Mouse (Mus musculus) gastrocnemius, adult 18-20 months (tissue): Measurements from ENCODE around the gene Olfr1252. TPM values are rescaled to one million over a fixed set of nuclear protein-coding genes. Genes with fewer than 3 reads are reported as not detected.

Source experiments
- DNase-seq: peaks from one replicate; pipeline ENCODE4 v3.0.0; 2021; ENCODE audit warnings: low spot score
- long read RNA-seq, 2 experiments: library from polyadenylated mRNA; stranded (forward); transcript quantifications; one replicate each; pipeline ENCODE4 v2.0.0; 2021
- total RNA-seq, 2 experiments: library from RNA; stranded (reverse); gene quantifications; 2 replicates each; pipeline ENCODE4 v1.2.3; 2021

Gene Olfr1252
- not detected for total RNA-seq
- long read RNA-seq, experiment 1: 0 reads
- long read RNA-seq, experiment 2: 0 reads

DNA sequence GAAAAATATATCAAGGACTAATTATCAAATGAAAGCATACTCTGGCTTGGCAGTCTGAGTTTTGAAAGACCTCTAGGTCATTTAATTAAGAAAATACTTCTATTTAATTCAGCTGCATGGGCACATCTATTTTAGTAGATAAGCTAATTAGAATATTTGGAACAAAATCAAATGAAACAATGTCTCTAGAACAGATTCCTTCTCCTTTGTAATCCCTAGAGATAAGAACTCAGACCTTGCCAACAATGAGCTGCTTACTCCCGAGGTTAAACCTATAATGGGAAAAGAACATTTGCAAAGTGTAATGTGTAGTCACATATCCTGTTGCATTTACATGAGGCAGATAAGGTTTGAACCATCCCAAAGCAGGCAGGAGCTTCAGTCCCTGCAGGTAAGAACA, at the start of gene Olfr1252:
Gene Olfr1252 (minus strand): TSS at position 101 of the 400 bp plus-strand sequence.
- no peak for DNase-seq

DNA sequence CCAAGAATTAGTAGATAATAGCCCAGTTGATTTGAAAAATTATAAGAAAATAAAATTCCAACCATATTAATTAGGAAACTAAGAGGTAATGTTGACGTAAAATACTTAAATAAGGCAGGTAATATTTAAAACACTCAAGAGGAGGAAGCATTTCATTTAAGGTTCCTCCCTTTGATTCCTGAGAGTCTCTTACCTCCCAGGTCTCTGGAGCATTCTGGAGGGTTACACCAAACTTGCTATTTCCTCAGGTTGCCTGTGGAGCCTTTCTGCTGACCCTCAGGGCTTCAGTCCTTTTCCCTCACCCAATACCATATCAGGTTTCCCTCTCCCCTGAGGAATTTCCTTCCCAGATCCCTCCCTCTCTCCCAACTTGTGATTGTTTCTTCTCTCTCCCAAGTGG, 32.2 kb upstream of the Olfr1252 start, which contains the start of gene Olfr1253:
Gene Olfr1253 (minus strand): TSS at position 101 of the 400 bp plus-strand sequence.
- no peak for DNase-seq

DNA sequence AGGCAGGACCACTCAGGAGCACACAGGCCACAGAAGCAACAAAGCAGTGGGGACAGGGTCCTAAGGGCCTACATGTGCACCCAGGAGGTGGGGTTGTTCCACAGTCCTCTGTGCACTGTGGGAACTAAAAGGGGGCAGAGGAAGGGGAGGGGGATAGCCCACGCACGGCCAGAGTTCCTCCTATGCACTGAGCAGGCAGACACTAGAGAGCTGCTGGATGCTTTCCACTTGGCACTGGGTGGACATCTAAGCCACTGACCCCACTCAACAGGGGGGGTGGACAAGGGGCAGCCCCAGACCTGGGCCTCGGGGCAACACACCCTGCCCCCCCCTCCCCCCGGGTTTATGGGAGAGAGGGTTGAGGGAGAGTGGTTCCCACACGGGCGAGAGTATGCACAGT, 32.8 kb downstream of the Olfr1252 start:
- DNase-seq: no peak

DNA sequence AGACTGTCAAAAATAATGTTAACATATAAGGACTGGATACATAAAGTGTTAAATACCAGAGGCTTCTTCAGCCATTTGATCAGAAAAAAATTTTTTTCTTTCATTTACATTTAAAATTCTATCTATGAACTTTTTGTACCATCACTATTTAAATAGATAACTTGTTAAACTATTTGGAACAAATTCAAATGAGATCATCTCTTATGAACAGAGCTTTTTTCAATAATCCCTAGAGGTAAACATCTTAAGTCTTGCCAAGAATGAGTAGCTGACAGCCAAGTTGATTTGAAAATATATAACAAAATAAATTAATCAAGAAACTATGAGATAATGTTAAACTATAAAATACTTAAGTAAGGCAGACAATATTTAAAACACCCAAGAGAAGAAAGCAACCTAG, 53.0 kb downstream of the Olfr1252 start, which contains the start of gene Olfr1251:
Gene Olfr1251 (minus strand): TSS at position 101 of the 400 bp plus-strand sequence.
- DNase-seq: no peak

Other genes starting within 250 kb of the Olfr1252 start
- gene Olfr1241, start 237.9 kb downstream of the Olfr1252 start, total RNA-seq: not detected
- not detected for gene Olfr1242, start 226.7 kb downstream of the Olfr1252 start, total RNA-seq
- not detected for gene Olfr1243, start 193.5 kb downstream of the Olfr1252 start, total RNA-seq
- gene Olfr1245, start 146.6 kb downstream of the Olfr1252 start, total RNA-seq: not detected
- not detected for gene Olfr1246, start 131.9 kb downstream of the Olfr1252 start, total RNA-seq
- under 1 TPM in 1 of 2 experiments, not detected in 1; 0.05 TPM for gene Olfr1247, start 110.9 kb downstream of the Olfr1252 start, total RNA-seq
- not detected for gene Olfr1248, start 106.8 kb downstream of the Olfr1252 start, total RNA-seq
- not detected for gene Olfr1249, start 90.0 kb downstream of the Olfr1252 start, total RNA-seq
- gene Olfr1250, start 63.5 kb downstream of the Olfr1252 start, total RNA-seq: not detected
- not detected for gene Olfr1251, start 53.1 kb downstream of the Olfr1252 start, total RNA-seq
- not detected for gene Olfr1253, start 32.1 kb upstream of the Olfr1252 start, total RNA-seq
- not detected for gene Olfr1254, start 68.6 kb upstream of the Olfr1252 start, total RNA-seq
- not detected for gene Olfr1255, start 87.0 kb upstream of the Olfr1252 start, total RNA-seq
- not detected for gene Olfr1256, start 116.5 kb upstream of the Olfr1252 start, total RNA-seq
- not detected for gene Olfr48, start 123.2 kb upstream of the Olfr1252 start, total RNA-seq
- gene Olfr1257, start 153.4 kb upstream of the Olfr1252 start, total RNA-seq: not detected
- not detected for gene Olfr1258, start 202.3 kb upstream of the Olfr1252 start, total RNA-seq
- gene Olfr1259, start 223.7 kb upstream of the Olfr1252 start, total RNA-seq: not detected
- not detected for gene Olfr1260, start 249.3 kb upstream of the Olfr1252 start, total RNA-seq